Mouse (Mus musculus) myocyte (in vitro differentiated cells): ENCODE data around the gene Adcy1. TPM values are rescaled to one million over a fixed set of nuclear protein-coding genes. Genes with fewer than 3 reads are reported as not detected.

Experiments
- H3K27me3 ChIP-seq: one replicate; pipeline ENCODE4 v1.6.1; 2011; ENCODE audit not compliant: control insufficient read depth, insufficient read depth, insufficient read length
- H3K36me3 ChIP-seq: one replicate; pipeline ENCODE4 v1.6.1; 2011; ENCODE audit not compliant: control insufficient read depth, insufficient read depth
- H3K4me2 ChIP-seq: one replicate; pipeline ENCODE4 v1.6.1; 2011; ENCODE audit warnings: low read depth, control low read depth
- H3K4me3 ChIP-seq: one replicate; pipeline ENCODE4 v1.5.1; 2011; ENCODE audit warnings: mild to moderate bottlenecking, control low read depth, moderate library complexity
- H3K79me2 ChIP-seq: one replicate; pipeline ENCODE4 v1.6.1; 2011; ENCODE audit not compliant: control insufficient read depth, insufficient read depth
- H3ac ChIP-seq: one replicate; pipeline ENCODE4 v1.6.1; 2011; ENCODE audit not compliant: control insufficient read depth, insufficient read length
- CEBPB ChIP-seq: IDR thresholded peaks from 2 replicates; pipeline ENCODE4 v1.6.1; 2011; ENCODE audit warnings: mild to moderate bottlenecking, moderate library complexity; ENCODE audit not compliant: poor library complexity, insufficient read depth, severe bottlenecking
- E2F4 ChIP-seq: IDR thresholded peaks from one replicate; pipeline ENCODE4 v1.6.1; 2011; ENCODE audit warnings: mild to moderate bottlenecking, control low read depth, moderate library complexity; ENCODE audit not compliant: insufficient read depth
- MAX ChIP-seq: IDR thresholded peaks from one replicate; pipeline ENCODE4 v1.6.1; 2011; ENCODE audit warnings: low read depth, mild to moderate bottlenecking, control low read depth
- MYOD1 ChIP-seq, 3 experiments: IDR thresholded peaks; one replicate each; pipeline ENCODE4 v1.6.1; 2011; ENCODE audit warnings: control low read depth in 2 of 3, low read depth in 2 of 3, mild to moderate bottlenecking in 2 of 3, moderate library complexity in 1 of 3; ENCODE audit not compliant: insufficient read length in 2 of 3, control insufficient read depth in 1 of 3
- MYOG ChIP-seq, 3 experiments: IDR thresholded peaks; one replicate each; pipeline ENCODE4 v1.6.1; 2011; ENCODE audit warnings: control low read depth in 2 of 3, low read depth in 2 of 3, mild to moderate bottlenecking in 2 of 3; ENCODE audit not compliant: insufficient read length in 2 of 3, control insufficient read depth in 1 of 3, insufficient read depth in 1 of 3
- POLR2A ChIP-seq: IDR thresholded peaks from one replicate; pipeline ENCODE4 v1.6.1; 2011; ENCODE audit warnings: low read depth, mild to moderate bottlenecking, control low read depth, moderate library complexity; ENCODE audit not compliant: insufficient read length
- POLR2AphosphoS2 ChIP-seq: IDR thresholded peaks from one replicate; pipeline ENCODE4 v1.6.1; 2011; ENCODE audit warnings: low read depth, control low read depth; ENCODE audit not compliant: insufficient read length
- REST ChIP-seq: IDR thresholded peaks from one replicate; pipeline ENCODE4 v1.6.1; 2011; ENCODE audit warnings: mild to moderate bottlenecking, control low read depth, moderate library complexity; ENCODE audit not compliant: insufficient read depth, insufficient read length
- SRF ChIP-seq: IDR thresholded peaks from one replicate; pipeline ENCODE4 v1.6.1; 2011; ENCODE audit warnings: low read depth; ENCODE audit not compliant: control insufficient read depth, insufficient read length
- TCF12 ChIP-seq: IDR thresholded peaks from one replicate; pipeline ENCODE4 v1.6.1; 2011; ENCODE audit warnings: mild to moderate bottlenecking, control low read depth; ENCODE audit not compliant: poor library complexity, insufficient read depth, severe bottlenecking
- TCF3 ChIP-seq: IDR thresholded peaks from one replicate; pipeline ENCODE4 v1.6.1; 2011; ENCODE audit warnings: low read depth, control low read depth; ENCODE audit not compliant: insufficient read length
- USF1 ChIP-seq: IDR thresholded peaks from one replicate; pipeline ENCODE4 v1.6.1; 2011; ENCODE audit warnings: low read depth, mild to moderate bottlenecking, control low read depth, moderate library complexity
- polyA plus RNA-seq: library from polyadenylated mRNA; unstranded; fragments of >200 nt; fragmentation: generic; extraction: Trizol; gene quantifications from one replicate; pipeline ENCODE4 v1.2.1, GENCODE M21; 2012; ENCODE audit warnings: missing spikeins

Gene Adcy1
- polyA plus RNA-seq, 1 experiment: 0.02 TPM

- TF ChIP-seq SRF (no peak), CEBPB (no peak), MAX (no peak), USF1 (no peak)
- no peak overlapping the region for H3K4me2 ChIP-seq
- no peaks in the 10 kb centered on the region for H3K27me3 ChIP-seq
- H3K79me2 ChIP-seq: no peaks in the 10 kb centered on the region
- H3K4me3 ChIP-seq: no peak overlapping the region
- no peaks in the 10 kb centered on the region for H3K36me3 ChIP-seq
- no peak overlapping the region for H3ac ChIP-seq
Measured at GRCm38 (mm10) chr11:7101674-7102073, 38.4 kb downstream of the Adcy1 start.

- no peaks in the 10 kb centered on the region for H3K36me3 ChIP-seq
- TF ChIP-seq MYOD1 (IDR thresholded peaks at IDR 0.05; ENCODE audit: control insufficient read depth in 1 of 3, insufficient read length in 2 of 3, low read depth in 2 of 3): no peak
- TF ChIP-seq TCF12: no peak
- no peak for TF ChIP-seq E2F4
- no peak for TF ChIP-seq TCF3
- no peak for TF ChIP-seq SRF
- TF ChIP-seq CEBPB: no peak
- TF ChIP-seq POLR2A: no peak
Measured at GRCm38 (mm10) chr11:7102256-7103194, 39.2 kb downstream of the Adcy1 start.

GRCm38 (mm10) chr11:7105337-7105736 lies 42.0 kb downstream of the Adcy1 start:
- Histone ChIP-seq H3K79me2 (no peaks in the 10 kb centered on the region), H3ac (no peak overlapping the region), H3K4me2 (no peak overlapping the region), H3K27me3 (no peaks in the 10 kb centered on the region), H3K4me3 (no peak overlapping the region), H3K36me3 (no peaks in the 10 kb centered on the region)
- TF ChIP-seq CEBPB: no peak

More at GRCm38 (mm10) chr11:7102256-7103194, 39.2 kb downstream of the Adcy1 start:
- Histone ChIP-seq H3K27me3 (no peaks in the 10 kb centered on the region), H3K4me2 (no peak overlapping the region), H3ac (no peak overlapping the region), H3K4me3 (no peak overlapping the region), H3K79me2 (no peaks in the 10 kb centered on the region)

GRCm38 (mm10) chr11:7109131-7109530 lies 45.8 kb downstream of the Adcy1 start:
- Histone ChIP-seq H3K36me3 (no peaks in the 10 kb centered on the region), H3K4me2 (no peak overlapping the region)
- TF ChIP-seq USF1: no peak
- TF ChIP-seq POLR2AphosphoS2: no peak

GRCm38 (mm10) chr11:7113046-7113445 lies 49.8 kb downstream of the Adcy1 start:
- Histone ChIP-seq H3K4me2 (no peak overlapping the region), H3K4me3 (no peak overlapping the region), H3K36me3 (no peaks in the 10 kb centered on the region), H3ac (no peak overlapping the region), H3K79me2 (no peaks in the 10 kb centered on the region), H3K27me3 (no peaks in the 10 kb centered on the region)
- TF ChIP-seq TCF12 (no peak), USF1 (no peak), MYOG (IDR thresholded peaks at IDR 0.05; ENCODE audit: control insufficient read depth in 1 of 3, insufficient read depth in 1 of 3, insufficient read length in 2 of 3, low read depth in 2 of 3) (no peak), MAX (no peak), E2F4 (no peak), CEBPB (no peak), POLR2A (no peak), POLR2AphosphoS2 (no peak), TCF3 (no peak), SRF (no peak), MYOD1 (IDR thresholded peaks at IDR 0.05; ENCODE audit: control insufficient read depth in 1 of 3, insufficient read length in 2 of 3, low read depth in 2 of 3) (no peak), REST (no peak)

More at GRCm38 (mm10) chr11:7109131-7109530, 45.8 kb downstream of the Adcy1 start:
- Histone ChIP-seq H3ac (no peak overlapping the region), H3K27me3 (no peaks in the 10 kb centered on the region), H3K4me3 (no peak overlapping the region), H3K79me2 (no peaks in the 10 kb centered on the region)

- TF ChIP-seq POLR2AphosphoS2: no peak
- TF ChIP-seq CEBPB: no peak
- no peak for TF ChIP-seq TCF12
- no peak for TF ChIP-seq REST
- no peak for TF ChIP-seq SRF
- no peak for TF ChIP-seq MYOD1 (IDR thresholded peaks at IDR 0.05; ENCODE audit: control insufficient read depth in 1 of 3, insufficient read length in 2 of 3, low read depth in 2 of 3)
- no peak for TF ChIP-seq POLR2A
- no peak for TF ChIP-seq MAX
- TF ChIP-seq TCF3: no peak
- no peak for TF ChIP-seq MYOG (IDR thresholded peaks at IDR 0.05; ENCODE audit: control insufficient read depth in 1 of 3, insufficient read depth in 1 of 3, insufficient read length in 2 of 3, low read depth in 2 of 3)
- no peak for TF ChIP-seq E2F4
- TF ChIP-seq USF1: no peak
- H3K79me2 ChIP-seq: no peaks in the 10 kb centered on the region
- H3K4me3 ChIP-seq: no peak overlapping the region
- no peak overlapping the region for H3K4me2 ChIP-seq
- no peak overlapping the region for H3ac ChIP-seq
- no peaks in the 10 kb centered on the region for H3K36me3 ChIP-seq
- no peaks in the 10 kb centered on the region for H3K27me3 ChIP-seq
Measured at GRCm38 (mm10) chr11:7113687-7114086, 50.4 kb downstream of the Adcy1 start.
